In the genomic region with DNA sequence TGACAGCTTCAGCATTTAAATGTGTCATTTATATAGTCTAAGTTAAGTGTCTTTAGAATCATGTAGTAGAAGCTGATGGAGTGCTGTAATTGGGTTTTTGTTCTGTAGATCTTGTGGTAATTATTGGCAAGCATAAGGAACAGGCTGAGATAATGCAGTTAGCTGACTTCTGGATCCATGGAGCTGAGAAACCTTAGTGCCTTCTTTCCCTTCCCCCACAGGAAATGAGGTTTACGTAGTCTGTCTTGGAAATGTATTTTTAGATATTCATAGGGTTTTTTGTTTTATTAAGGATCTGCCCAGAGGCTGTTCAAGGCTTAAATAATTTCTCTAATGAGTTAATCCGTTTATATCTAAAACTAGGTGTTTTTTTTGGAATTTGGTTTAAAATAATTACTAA, we compare ENCODE assay signal across 19 mouse cellular contexts. TPM values are rescaled to one million over a fixed set of nuclear protein-coding genes. Genes with fewer than 3 reads are reported as not detected.
A peak's percentile ranks its signal among the peaks of the same experiment; 100 is the strongest.
DNase-seq lines count a peak whose midpoint lies in the region; ATAC-seq and TF ChIP-seq lines count a peak whose summit lies in the region.
"Had no signal": no experiment of that assay in that cellular context is flagged by ENCODE, and none has a peak within 500 bp of the region (broad histone marks: within the 10 kb centered on the region; RNA-seq: fewer than 3 reads in every experiment).

No protein-coding gene starts in this region.

- DNase-seq in heart, adult 8-10 months (ENCODE audit: low spot score): peak; percentile 28
- no peak for DNase-seq in heart, embryonic 10.5 days (ENCODE audit: low spot score)
- peak; percentile 34 for DNase-seq in lung, postnatal 0 days (ENCODE audit: low spot score)
- no peak for DNase-seq in lung, postnatal 25 days (ENCODE audit: low spot score)
- peak; percentile 73 for DNase-seq in 416B (ENCODE audit: low read depth)
- DNase-seq in stomach, postnatal 0 days (ENCODE audit: low spot score): no peak
- no peak for DNase-seq in ovary, postnatal 14 days (ENCODE audit: low spot score)
- DNase-seq: adrenal gland, postnatal 36 days; cerebellum, postnatal 10 days; gastrocnemius, adult 2 months; heart, postnatal 4 days; right cerebral cortex, postnatal 4 days had no signal

- no peak overlapping the region for H3K4me2 ChIP-seq in lung, postnatal 0 days (replicated peaks; ENCODE audit: low read depth, low read length)
- no peak overlapping the region for H3K4me2 ChIP-seq in stomach, postnatal 0 days (replicated peaks; ENCODE audit: low read depth)
- H3K4me2 ChIP-seq: forebrain, embryonic 15.5 days; liver, embryonic 11.5 days; neural tube, embryonic 13.5 days had no signal

- no peaks in the 10 kb centered on the region for H3K9me3 ChIP-seq in heart, embryonic 10.5 days
- H3K9me3 ChIP-seq in lung, postnatal 0 days (ENCODE audit: low read length): no peaks in the 10 kb centered on the region
- H3K9me3 ChIP-seq in stomach, postnatal 0 days (ENCODE audit: control insufficient read depth, low read length): no peaks in the 10 kb centered on the region
- H3K9me3 ChIP-seq: forebrain, embryonic 15.5 days; neural tube, embryonic 13.5 days had no signal

- no peak for TF ChIP-seq EP300 in lung, postnatal 0 days (IDR thresholded peaks at IDR 0.05)
- TF ChIP-seq EP300 in stomach, postnatal 0 days (optimal IDR thresholded peaks at IDR 0.05): no peak

- TF ChIP-seq CTCF in lung, postnatal 0 days (IDR thresholded peaks at IDR 0.05): no peak
- no peak for TF ChIP-seq CTCF in stomach, postnatal 0 days (IDR thresholded peaks at IDR 0.05; ENCODE audit: low read depth)

- ATAC-seq in lung, postnatal 0 days: no peak
- ATAC-seq in common myeloid progenitor, adult 5-6 weeks (replicated peaks; ENCODE audit: low read depth, poor library complexity, severe bottlenecking): 0 out of 2 replicates have a peak, but pooled peaks have one; percentile 13
- no peak for ATAC-seq in stomach, postnatal 0 days (ENCODE audit: low FRiP score, low TSS enrichment)
- ATAC-seq: activated CD4-positive, CD25-positive, alpha-beta regulatory T cell, adult 4 months; forebrain, embryonic 15.5 days; inflammation-experienced regulatory T-cells, adult 6 months; midbrain, embryonic 16.5 days had no signal

- no peaks in the 10 kb centered on the region for H3K36me3 ChIP-seq in heart, embryonic 10.5 days
- H3K36me3 ChIP-seq in lung, postnatal 0 days (ENCODE audit: insufficient read depth, low read length): no peaks in the 10 kb centered on the region
- no peaks in the 10 kb centered on the region for H3K36me3 ChIP-seq in stomach, postnatal 0 days (ENCODE audit: control insufficient read depth, insufficient read depth, low read length)
- H3K36me3 ChIP-seq: forebrain, embryonic 15.5 days; neural tube, embryonic 13.5 days had no signal

- H3K4me3 ChIP-seq in heart, embryonic 10.5 days: no peak overlapping the region
- no peak overlapping the region for H3K4me3 ChIP-seq in lung, postnatal 0 days (ENCODE audit: low read depth, low read length)
- H3K4me3 ChIP-seq in stomach, postnatal 0 days (ENCODE audit: low read depth, low read length): no peak overlapping the region
- H3K4me3 ChIP-seq: forebrain, embryonic 15.5 days; gastrocnemius, adult 2 months; neural tube, embryonic 13.5 days had no signal

- H3K4me1 ChIP-seq in heart, embryonic 10.5 days: no peaks in the 10 kb centered on the region
- H3K4me1 ChIP-seq in lung, postnatal 0 days (ENCODE audit: insufficient read depth, low read depth, low read length): no peaks in the 10 kb centered on the region
- H3K4me1 ChIP-seq in stomach, postnatal 0 days (replicated peaks; ENCODE audit: control insufficient read depth, insufficient read depth): no peaks in the 10 kb centered on the region
- H3K4me1 ChIP-seq: forebrain, embryonic 15.5 days; neural tube, embryonic 13.5 days had no signal

- H3K27ac ChIP-seq in heart, embryonic 10.5 days: no peak overlapping the region
- H3K27ac ChIP-seq in lung, postnatal 0 days (ENCODE audit: low read length): no peak overlapping the region
- no peak overlapping the region for H3K27ac ChIP-seq in stomach, postnatal 0 days (replicated peaks)
- H3K27ac ChIP-seq: forebrain, embryonic 15.5 days; gastrocnemius, adult 2 months; neural tube, embryonic 13.5 days had no signal

- no peaks in the 10 kb centered on the region for H3K27me3 ChIP-seq in heart, embryonic 10.5 days (ENCODE audit: insufficient read depth, poor library complexity, severe bottlenecking)
- no peaks in the 10 kb centered on the region for H3K27me3 ChIP-seq in lung, postnatal 0 days (replicated peaks; ENCODE audit: insufficient read depth, low read length)
- H3K27me3 ChIP-seq in stomach, postnatal 0 days (ENCODE audit: control insufficient read depth, insufficient read depth, low read length): no peaks in the 10 kb centered on the region
- H3K27me3 ChIP-seq: forebrain, embryonic 15.5 days; neural tube, embryonic 13.5 days had no signal

- WGBS in heart, embryonic 10.5 days: 62% methylated on average over 2 of the region's 2 CpGs
- WGBS in lung, postnatal 0 days: 29% methylated on average over 2 of the region's 2 CpGs
- 47% methylated on average over 2 of the region's 2 CpGs for WGBS in stomach, postnatal 0 days

- H3K9ac ChIP-seq in lung, postnatal 0 days (replicated peaks; ENCODE audit: low read depth): no peak overlapping the region
- H3K9ac ChIP-seq in stomach, postnatal 0 days (ENCODE audit: low read length): no peak overlapping the region
- H3K9ac ChIP-seq: forebrain, embryonic 15.5 days; neural tube, embryonic 13.5 days had no signal

RNA-seq across cellular contexts. Expression of a gene that starts 26.8 kb away (rescaled TPM):
- total RNA-seq in heart, adult 8-10 months (2022): 10 to 100 TPM; 64.4 to 77.0 (median 70.7) TPM
- 15.0 and 25.2 TPM in 2 replicates for polyA plus RNA-seq in heart, embryonic 10.5 days (2016; fragmentation: Nextera tagmentation; extraction: Ambion mirVana)
- polyA plus RNA-seq in lung, postnatal 0 days (2015; fragmentation: Nextera tagmentation; extraction: Ambion mirVana): 13.2 TPM in 2 replicates
- 29.5 and 38.2 TPM in 2 replicates for total RNA-seq in common myeloid progenitor, adult 5-6 weeks (2017)
- 3.0 and 3.5 TPM in 2 replicates for polyA plus RNA-seq in stomach, postnatal 0 days (2015; fragmentation: Nextera tagmentation; extraction: Ambion mirVana)

RNA-seq across cellular contexts. Expression of a gene that starts 54.1 kb away (rescaled TPM):
- total RNA-seq in heart, adult 8-10 months (2022): under 1 TPM; 0.14 to 0.75 (median 0.20) TPM
- 0.28 and 0.34 TPM in 2 replicates for polyA plus RNA-seq in heart, embryonic 10.5 days (2016; fragmentation: Nextera tagmentation; extraction: Ambion mirVana)
- 0.26 and 0.31 TPM in 2 replicates for polyA plus RNA-seq in lung, postnatal 0 days (2015; fragmentation: Nextera tagmentation; extraction: Ambion mirVana)
- total RNA-seq in common myeloid progenitor, adult 5-6 weeks (2017): 0.55 and 0.92 TPM in 2 replicates
- polyA plus RNA-seq in stomach, postnatal 0 days (2015; fragmentation: Nextera tagmentation; extraction: Ambion mirVana): 0.12 and 0.15 TPM in 2 replicates

Comparison
In these comparisons a context has a peak if more than half of its experiments do, and no peak if none do; other contexts are left out.
1. DNase-seq: peak in heart, adult 8-10 months (single experiment), lung, postnatal 0 days (single experiment) and 416B (single experiment); none in heart, embryonic 10.5 days (single experiment), lung, postnatal 25 days (single experiment), stomach, postnatal 0 days (single experiment) and ovary, postnatal 14 days (single experiment).